Mouse (Mus musculus): Measurements from ENCODE around the gene Hrk. TPM values are rescaled to one million over a fixed set of nuclear protein-coding genes. Genes with fewer than 3 reads are reported as not detected.

Gene Hrk
- polyA plus RNA-seq (2014; fragmentation: Illumina TruSeq; extraction: RNeasy Lipid Tissue Mini Kit (QIAGEN cat#74804); ENCODE audit: low read depth, low replicate concordance), result 0.38 TPM

DNA sequence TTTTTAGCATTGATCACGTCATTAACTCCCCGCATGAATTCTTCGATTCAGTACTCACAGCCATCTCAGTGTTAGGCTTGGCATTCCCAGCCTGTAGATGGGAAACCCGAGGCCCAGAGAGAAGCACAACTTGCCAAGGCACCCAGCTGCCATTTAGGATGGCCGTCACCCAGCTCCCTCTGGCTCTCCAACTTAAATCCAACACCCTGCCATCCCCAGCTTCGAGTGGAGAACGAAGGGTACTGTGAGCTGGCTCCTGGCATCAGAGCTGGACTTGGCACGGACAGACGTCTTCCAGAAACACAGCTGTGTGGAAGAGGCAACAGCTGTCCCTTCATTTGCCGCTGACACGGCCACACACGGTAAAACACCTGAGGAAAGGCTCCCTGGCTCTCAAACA, at the start of gene Hrk:
Gene Hrk, plus strand, starts transcription at position 68 of the 400 bp plus-strand sequence.

DNA sequence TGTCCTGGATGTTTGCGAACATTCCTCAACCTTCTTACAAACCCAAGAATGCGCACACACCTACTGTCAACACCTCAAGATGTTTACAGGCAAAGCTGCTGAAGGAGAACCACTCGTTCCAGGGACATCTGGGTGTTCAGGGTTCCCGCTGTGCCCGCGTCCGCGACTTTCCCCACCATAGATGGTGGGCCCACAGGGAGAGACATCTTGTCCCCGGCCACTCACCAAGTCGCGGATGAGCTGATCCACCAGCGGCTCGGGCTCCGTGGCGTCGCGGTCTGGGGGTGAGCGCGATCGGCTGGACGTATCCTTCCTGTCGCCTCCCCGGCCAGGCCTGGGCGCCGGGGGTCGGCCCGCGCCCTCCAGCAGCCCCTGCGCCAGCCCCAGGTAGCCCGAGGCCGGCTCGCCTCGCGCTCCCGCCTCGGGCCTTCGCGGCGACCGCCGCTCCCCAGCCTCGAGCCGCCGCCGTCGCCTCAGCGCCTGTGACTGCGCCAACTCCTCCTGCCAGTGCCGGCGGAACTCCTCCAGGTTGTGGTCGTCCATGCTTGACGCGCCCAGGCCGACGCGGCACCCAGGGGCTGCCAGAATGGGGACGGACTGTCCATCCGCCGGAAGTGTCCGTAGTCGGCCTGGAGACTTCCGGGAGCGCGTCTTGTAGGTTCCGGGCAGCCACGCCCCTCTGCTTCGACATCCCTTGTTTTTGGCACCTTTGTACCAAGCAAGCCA, 9.4 kb upstream of the Hrk start, which contains the start of gene Fbxw8:
Gene Fbxw8, minus strand, starts transcription at position 626 of the 726 bp plus-strand sequence.

Other genes with a start within 250 kb of the Hrk start
- gene Fbxo21, start 187.9 kb upstream of the Hrk start, polyA plus RNA-seq (2014; fragmentation: Illumina TruSeq; extraction: RNeasy Lipid Tissue Mini Kit (QIAGEN cat#74804); ENCODE audit: low read depth, low replicate concordance), result 36.2 TPM
- 3.1 TPM for gene Tesc, start 136.9 kb upstream of the Hrk start, polyA plus RNA-seq (2014; fragmentation: Illumina TruSeq; extraction: RNeasy Lipid Tissue Mini Kit (QIAGEN cat#74804); ENCODE audit: low read depth, low replicate concordance)
- gene Fbxw8, start 9.2 kb upstream of the Hrk start, polyA plus RNA-seq (2014; fragmentation: Illumina TruSeq; extraction: RNeasy Lipid Tissue Mini Kit (QIAGEN cat#74804); ENCODE audit: low read depth, low replicate concordance), result 39.3 TPM
- gene Rnft2, start 80.5 kb downstream of the Hrk start, polyA plus RNA-seq (2014; fragmentation: Illumina TruSeq; extraction: RNeasy Lipid Tissue Mini Kit (QIAGEN cat#74804); ENCODE audit: low read depth, low replicate concordance), result 13.7 TPM
- gene 2410131K14Rik, start 80.6 kb downstream of the Hrk start, polyA plus RNA-seq (2014; fragmentation: Illumina TruSeq; extraction: RNeasy Lipid Tissue Mini Kit (QIAGEN cat#74804); ENCODE audit: low read depth, low replicate concordance), result 8.1 TPM